Mouse (Mus musculus) intestine, embryonic 14.5 days (tissue): Measurements from ENCODE around the gene Tex9. TPM values are rescaled to one million over a fixed set of nuclear protein-coding genes. Genes with fewer than 3 reads are reported as not detected.
"Not testable (repeated sequence)": the region's sequence is repeated elsewhere in the genome, so short reads cannot be mapped to it uniquely, and the experiment has no call there.

Experiments
- ATAC-seq: fragments of 200-750 bp; cut with Nextera tagmentation; replicated peaks from 2 replicates; pipeline ENCODE4 v1.8.0; 2017; ENCODE audit warnings: low read depth, moderate number of reproducible peaks, moderate TSS enrichment, moderate library complexity; ENCODE audit not compliant: low FRiP score, low TSS enrichment
- DNase-seq: peaks from one replicate; pipeline ENCODE4 v3.0.0-alpha.2; 2018; ENCODE audit warnings: low spot score
- H3K27ac ChIP-seq: fragments of 300-500 bp; sonication (generic); 2 replicates; pipeline ENCODE4 v1.5.1; 2014; ENCODE audit warnings: low read depth, mild to moderate bottlenecking, control low read depth
- H3K27me3 ChIP-seq: fragments of 300-500 bp; sonication (generic); replicated peaks from 2 replicates; pipeline ENCODE4 v1.6.1; 2014; ENCODE audit warnings: low read length, control low read depth; ENCODE audit not compliant: control insufficient read depth, insufficient read depth
- H3K36me3 ChIP-seq: fragments of 300-500 bp; sonication (generic); 2 replicates; pipeline ENCODE4 v1.6.1; 2014; ENCODE audit warnings: low read length, control low read depth; ENCODE audit not compliant: control insufficient read depth, insufficient read depth
- H3K4me1 ChIP-seq: fragments of 300-500 bp; sonication (generic); replicated peaks from 2 replicates; pipeline ENCODE4 v1.6.1; 2014; ENCODE audit warnings: low read length, control low read depth, mixed read lengths; ENCODE audit not compliant: control insufficient read depth, insufficient read depth
- H3K4me2 ChIP-seq: fragments of 300-500 bp; sonication (generic); 2 replicates; pipeline ENCODE4 v1.6.1; 2014; ENCODE audit warnings: low read length
- H3K4me3 ChIP-seq: fragments of 300-500 bp; sonication (generic); 2 replicates; pipeline ENCODE4 v1.5.1; 2014; ENCODE audit warnings: low read depth, low read length, control low read depth, mixed read lengths
- H3K9ac ChIP-seq: fragments of 300-500 bp; sonication (generic); 2 replicates; pipeline ENCODE4 v1.6.1; 2014; ENCODE audit warnings: mild to moderate bottlenecking, low read length
- H3K9me3 ChIP-seq: fragments of 300-500 bp; sonication (generic); 2 replicates; pipeline ENCODE4 v1.6.1; 2016; ENCODE audit warnings: low read length, control low read depth; ENCODE audit not compliant: control insufficient read depth
- WGBS: fragments of 180-500 bp; shearing (Covaris S2); extraction: QIAGEN DNeasy Blood & Tissue Kit; methylation state at CpG from one replicate; pipeline ENCODE4 v1.1.7; 2014; 5-methylcytosine and 5-hydroxymethylcytosine counted together
- polyA plus RNA-seq: library from polyadenylated mRNA; unstranded; fragments of >200 nt; fragmentation: Nextera tagmentation; extraction: Ambion mirVana; gene quantifications from 2 replicates; pipeline ENCODE4 v1.2.1, GENCODE M21; 2014

Tex9 gene
- polyA plus RNA-seq, 1 experiment from 2014 or later = 22.8 TPM

GRCm38 (mm10) chr9:72456374-72456773, 35.6 kb downstream of the Tex9 start:
- no peak for DNase-seq
- no peaks in the 10 kb centered on the region for H3K9me3 ChIP-seq
- no peaks in the 10 kb centered on the region for H3K4me1 ChIP-seq
- no peak for ATAC-seq
- H3K4me2 ChIP-seq = no peak overlapping the region
- H3K9ac ChIP-seq = no peak overlapping the region
- no peak overlapping the region for H3K4me3 ChIP-seq
- H3K36me3 ChIP-seq = peaks cover 43% of the 10 kb centered on the region
- no peaks in the 10 kb centered on the region for H3K27me3 ChIP-seq
- WGBS = 31% methylated on average over 1 of the region's 1 CpGs
- H3K27ac ChIP-seq = no peak overlapping the region

- not testable (repeated sequence) for H3K27ac ChIP-seq, ATAC-seq, H3K4me3 ChIP-seq, H3K9ac ChIP-seq, H3K9me3 ChIP-seq, H3K4me1 ChIP-seq, DNase-seq, H3K27me3 ChIP-seq, H3K4me2 ChIP-seq
- peaks cover 42% of the 10 kb centered on the region for H3K36me3 ChIP-seq
Observed at GRCm38 (mm10) chr9:72454281-72454680, 37.7 kb downstream of the Tex9 start.

- H3K36me3 ChIP-seq = peaks cover 32% of the 10 kb centered on the region
- no peaks in the 10 kb centered on the region for H3K27me3 ChIP-seq
- H3K4me1 ChIP-seq = no peaks in the 10 kb centered on the region
- 74% methylated on average over 6 of the region's 6 CpGs for WGBS
- no peak overlapping the region for H3K4me2 ChIP-seq
- H3K9me3 ChIP-seq = no peaks in the 10 kb centered on the region
- no peak overlapping the region for H3K27ac ChIP-seq
- DNase-seq = no peak
- no peak overlapping the region for H3K9ac ChIP-seq
- ATAC-seq = no peak
- H3K4me3 ChIP-seq = no peak overlapping the region
Observed at GRCm38 (mm10) chr9:72451111-72451510, 40.9 kb downstream of the Tex9 start.

- WGBS = 79% methylated on average over 1 of the region's 1 CpGs
- H3K4me3 ChIP-seq = no peak overlapping the region
- H3K4me2 ChIP-seq = no peak overlapping the region
- no peaks in the 10 kb centered on the region for H3K27me3 ChIP-seq
- no peaks in the 10 kb centered on the region for H3K9me3 ChIP-seq
- no peak overlapping the region for H3K27ac ChIP-seq
- H3K36me3 ChIP-seq = peaks cover 34% of the 10 kb centered on the region
- DNase-seq (no peak), ATAC-seq (no peak)
- no peaks in the 10 kb centered on the region for H3K4me1 ChIP-seq
- no peak overlapping the region for H3K9ac ChIP-seq
Observed at GRCm38 (mm10) chr9:72450363-72450762, 41.6 kb downstream of the Tex9 start.

- Histone ChIP-seq H3K4me3 (no peak overlapping the region), H3K27ac (no peak overlapping the region), H3K27me3 (no peaks in the 10 kb centered on the region), H3K9me3 (no peaks in the 10 kb centered on the region), H3K36me3 (peaks cover 36% of the 10 kb centered on the region), H3K9ac (no peak overlapping the region), H3K4me2 (no peak overlapping the region), H3K4me1 (no peaks in the 10 kb centered on the region)
- DNase-seq (no peak), ATAC-seq (no peak)
- 92% methylated on average over 2 of the region's 2 CpGs for WGBS
Observed at GRCm38 (mm10) chr9:72449841-72450240, 42.2 kb downstream of the Tex9 start.

- ATAC-seq (no peak), DNase-seq (no peak)
- peaks cover 37% of the 10 kb centered on the region for H3K36me3 ChIP-seq
- no peak overlapping the region for H3K4me2 ChIP-seq
- no peak overlapping the region for H3K4me3 ChIP-seq
- H3K4me1 ChIP-seq = no peaks in the 10 kb centered on the region
- WGBS = 76% methylated on average over 7 of the region's 7 CpGs
- no peak overlapping the region for H3K27ac ChIP-seq
- H3K9ac ChIP-seq = no peak overlapping the region
- no peaks in the 10 kb centered on the region for H3K27me3 ChIP-seq
- no peaks in the 10 kb centered on the region for H3K9me3 ChIP-seq
Observed at GRCm38 (mm10) chr9:72449367-72449766, 42.6 kb downstream of the Tex9 start.

- peaks cover 35% of the 10 kb centered on the region for H3K36me3 ChIP-seq
- no peak overlapping the region for H3K9ac ChIP-seq
- no peak overlapping the region for H3K4me3 ChIP-seq
- ATAC-seq = no peak
- H3K4me1 ChIP-seq = no peaks in the 10 kb centered on the region
- H3K4me2 ChIP-seq = no peak overlapping the region
- no peaks in the 10 kb centered on the region for H3K9me3 ChIP-seq
- H3K27me3 ChIP-seq = no peaks in the 10 kb centered on the region
- 60% methylated on average over 8 of the region's 8 CpGs for WGBS
- no peak overlapping the region for H3K27ac ChIP-seq
- peak; percentile 78 for DNase-seq
Observed at GRCm38 (mm10) chr9:72448026-72448425, 44.0 kb downstream of the Tex9 start.

GRCm38 (mm10) chr9:72441927-72442715, 49.9 kb downstream of the Tex9 start:
- H3K4me1 ChIP-seq = peaks cover 5% of the 10 kb centered on the region
- 85% methylated on average over 10 of the region's 10 CpGs for WGBS
- no peak overlapping the region for H3K4me2 ChIP-seq
- H3K4me3 ChIP-seq = no peak overlapping the region
- peaks cover 14% of the 10 kb centered on the region for H3K36me3 ChIP-seq
- DNase-seq = no peak
- no peaks in the 10 kb centered on the region for H3K27me3 ChIP-seq
- no peaks in the 10 kb centered on the region for H3K9me3 ChIP-seq
- no peak for ATAC-seq
- H3K9ac ChIP-seq = no peak overlapping the region
- H3K27ac ChIP-seq = no peak overlapping the region
